Mouse (Mus musculus) erythroblast, embryonic 14.5 days (primary cell): ENCODE data around the gene 0610010F05Rik. TPM values are rescaled to one million over a fixed set of nuclear protein-coding genes. Genes with fewer than 3 reads are reported as not detected.

Experiments
- H3K27me3 ChIP-seq: 2 replicates; pipeline ENCODE4 v1.6.1; 2012; ENCODE audit warnings: inconsistent platforms; ENCODE audit not compliant: control insufficient read depth
- H3K36me3 ChIP-seq: 2 replicates; pipeline ENCODE4 v1.6.1; 2012; ENCODE audit warnings: mild to moderate bottlenecking, inconsistent platforms; ENCODE audit not compliant: control insufficient read depth
- H3K4me1 ChIP-seq: 2 replicates; pipeline ENCODE4 v1.6.1; 2012; ENCODE audit warnings: inconsistent platforms; ENCODE audit not compliant: control insufficient read depth
- H3K4me3 ChIP-seq: replicated peaks from 2 replicates; pipeline ENCODE3; 2012; ENCODE audit warnings: moderate library complexity, mild to moderate bottlenecking, inconsistent platforms
- H3K9me3 ChIP-seq: 2 replicates; pipeline ENCODE4 v1.6.1; 2012; ENCODE audit warnings: low read length, inconsistent platforms, mixed read lengths; ENCODE audit not compliant: control insufficient read depth
- GATA1 ChIP-seq: IDR thresholded peaks from 2 replicates; pipeline ENCODE4 v1.6.1; 2012; ENCODE audit warnings: low read length, inconsistent platforms, mixed read lengths
- TAL1 ChIP-seq: IDR thresholded peaks from 3 replicates; pipeline ENCODE4 v1.6.1; 2012; ENCODE audit warnings: low read length, inconsistent platforms, mixed read lengths
- polyA plus RNA-seq: library from polyadenylated mRNA; stranded (reverse); fragments of >175 nt; gene quantifications from 2 replicates; pipeline ENCODE4 v1.2.3, GENCODE M21; 2012

Gene 0610010F05Rik
- polyA plus RNA-seq, 1 experiment: 0.06 TPM

DNA sequence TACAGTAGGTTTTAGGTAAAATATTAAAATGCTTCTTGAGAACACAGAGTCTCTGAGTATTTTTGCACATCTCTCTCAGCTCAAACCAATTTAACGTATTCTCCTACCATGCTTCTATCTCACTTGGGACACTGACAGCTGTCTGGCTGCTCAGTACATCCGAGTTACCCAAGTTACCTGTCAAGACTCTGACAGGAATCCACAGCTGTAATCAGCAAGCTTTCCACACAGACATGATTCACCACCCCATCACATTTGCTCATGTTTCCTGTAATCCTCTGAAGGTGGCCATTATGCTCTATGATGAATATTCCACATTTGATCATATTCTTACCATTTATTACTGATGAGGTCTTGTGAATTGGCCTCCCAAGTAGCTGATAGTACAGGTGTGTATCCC lies 118.1 kb downstream of the 0610010F05Rik start:
- TF ChIP-seq GATA1 (no peak), TAL1 (no peak)
- no peaks in the 10 kb centered on the region for H3K27me3 ChIP-seq

More for the DNA sequence above, 118.1 kb downstream of the 0610010F05Rik start:
- Histone ChIP-seq H3K9me3 (no peaks in the 10 kb centered on the region), H3K4me1 (peaks cover 8% of the 10 kb centered on the region), H3K36me3 (no peaks in the 10 kb centered on the region), H3K4me3 (no peak overlapping the region)

Other genes with a start within 250 kb of the 0610010F05Rik start
- 1.4 and 1.7 TPM in 2 replicates for gene Ahsa2, start 135.6 kb downstream of the 0610010F05Rik start, polyA plus RNA-seq
- not detected in 2 replicates for gene 1700093K21Rik, start 112.5 kb downstream of the 0610010F05Rik start, polyA plus RNA-seq
- 0.07 and 0.21 TPM in 2 replicates for gene Pus10, start 32.0 kb upstream of the 0610010F05Rik start, polyA plus RNA-seq
- 0.09 and 0.11 TPM in 2 replicates for gene Pex13, start 32.3 kb upstream of the 0610010F05Rik start, polyA plus RNA-seq
- gene Rel, start 137.3 kb upstream of the 0610010F05Rik start, polyA plus RNA-seq: under 0.01 and 0.01 TPM in 2 replicates